Mouse (Mus musculus): ENCODE measurements at regions not wholly inside any gene's neighbourhood (a gene's known extent, or its start where the extent isn't known, plus 50 kb on each side); places are given as distances from the start of the nearest gene placed in this dataset.
A peak's percentile ranks its signal among the peaks of the same experiment; 100 is the strongest.
"Not testable (repeated sequence)": the region's sequence is repeated elsewhere in the genome, so short reads cannot be mapped to it uniquely, and the experiment has no call there.

GRCm38 (mm10) chr2:123655551-123655950 lies 434.2 kb upstream of the Sema6d start:
- no peak for DNase-seq (ENCODE audit: low spot score in 2 of 2)

GRCm38 (mm10) chr2:123688290-123689030 lies 401.3 kb upstream of the Sema6d start:
- DNase-seq (ENCODE audit: low spot score in 2 of 2), result peak in 1 of 2 experiments; percentile 3

GRCm38 (mm10) chr2:123689801-123690200 lies 400.0 kb upstream of the Sema6d start:
- DNase-seq (ENCODE audit: low spot score in 2 of 2), result no peak

- DNase-seq (ENCODE audit: low spot score in 2 of 2), result no peak
Measured at GRCm38 (mm10) chr2:123739688-123740087, 350.1 kb upstream of the Sema6d start.

GRCm38 (mm10) chr2:123740541-123740940 lies 349.2 kb upstream of the Sema6d start:
- no peak for DNase-seq (ENCODE audit: low spot score in 2 of 2)

- DNase-seq (ENCODE audit: low spot score in 2 of 2), result no peak
Measured at GRCm38 (mm10) chr2:123754220-123754619, 335.5 kb upstream of the Sema6d start.

- DNase-seq (ENCODE audit: low spot score in 2 of 2), result not testable (repeated sequence)
Measured at GRCm38 (mm10) chr2:123754656-123755499, 334.9 kb upstream of the Sema6d start.

- DNase-seq (ENCODE audit: low spot score in 2 of 2), result no peak
Measured at GRCm38 (mm10) chr2:123799226-123799786, 290.5 kb upstream of the Sema6d start.

GRCm38 (mm10) chr2:123805646-123806045 lies 284.1 kb upstream of the Sema6d start:
- DNase-seq (ENCODE audit: low spot score in 2 of 2), result no peak

- no peak for DNase-seq (ENCODE audit: low spot score in 2 of 2)
Measured at GRCm38 (mm10) chr2:123806370-123806769, 283.4 kb upstream of the Sema6d start.

GRCm38 (mm10) chr2:123813182-123813949 lies 276.4 kb upstream of the Sema6d start:
- DNase-seq (ENCODE audit: low spot score in 2 of 2), result no peak

- DNase-seq (ENCODE audit: low spot score in 2 of 2), result no peak
Measured at GRCm38 (mm10) chr2:123813950-123814337, 275.8 kb upstream of the Sema6d start.

GRCm38 (mm10) chr2:123816627-123817026 lies 273.1 kb upstream of the Sema6d start:
- DNase-seq (ENCODE audit: low spot score in 2 of 2), result no peak

GRCm38 (mm10) chr2:123833540-123834136 lies 256.1 kb upstream of the Sema6d start:
- DNase-seq (ENCODE audit: low spot score in 2 of 2), result no peak
